Mouse (Mus musculus) lung, embryonic 15.5 days (tissue): ENCODE data around the gene Rif1. TPM values are rescaled to one million over a fixed set of nuclear protein-coding genes. Genes with fewer than 3 reads are reported as not detected.

Experiments
- polyA plus RNA-seq: library from polyadenylated mRNA; unstranded; fragments of >200 nt; fragmentation: Nextera tagmentation; extraction: Ambion mirVana; gene quantifications from 2 replicates; pipeline ENCODE4 v1.2.1, GENCODE M21; 2015

Rif1 gene
- polyA plus RNA-seq, 1 experiment from 2014 or later, result 39.4 TPM

Other genes starting within 250 kb of the Rif1 start
- gene Rbm43, start 137.7 kb upstream of the Rif1 start, polyA plus RNA-seq, result 19.6 and 22.0 TPM in 2 replicates
- gene Nmi, start 99.3 kb upstream of the Rif1 start, polyA plus RNA-seq, result 23.5 and 28.5 TPM in 2 replicates
- 6.5 and 6.6 TPM in 2 replicates for gene Tnfaip6, start 34.8 kb upstream of the Rif1 start, polyA plus RNA-seq